Mouse (Mus musculus): Measurements from ENCODE around the gene Xylb.

- TF ChIP-seq CTCF (IDR thresholded peaks at IDR 0.05; ENCODE audit: extremely low read depth, insufficient read depth, low read length) (no peak), POLR2A (IDR thresholded peaks at IDR 0.05; ENCODE audit: extremely low read depth, insufficient read depth, low read length) (no peak)
Observed at GRCm38 (mm10) chr9:119408898-119409664, 51.9 kb downstream of the Xylb start.
